Mouse (Mus musculus): ENCODE results near the gene Plau.

DNA sequence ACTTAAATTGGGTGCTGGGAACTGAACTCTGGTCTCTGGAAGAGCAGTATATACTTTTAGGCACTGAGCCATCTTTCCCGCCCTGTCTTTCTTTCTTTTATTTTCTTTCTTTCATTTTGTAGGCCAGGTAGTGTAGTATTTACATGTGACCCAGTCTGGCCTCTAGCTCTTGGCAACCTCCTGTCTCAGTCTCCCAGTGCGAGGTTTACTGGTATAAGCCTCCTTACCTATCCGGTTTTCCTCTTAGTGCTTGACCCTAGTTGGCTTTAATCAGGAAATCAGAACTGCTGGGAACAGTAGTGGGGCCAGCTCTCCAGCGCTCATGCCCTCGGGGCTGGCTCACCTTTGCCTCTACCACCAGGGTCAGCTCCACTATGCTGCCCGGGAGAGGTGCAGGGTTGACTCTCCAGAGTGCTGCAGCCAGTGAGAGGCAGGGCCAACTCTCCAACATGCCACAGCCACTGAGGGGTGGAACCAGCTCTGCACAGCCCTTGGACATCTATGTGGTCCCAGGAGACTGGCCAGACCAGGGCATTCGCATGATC is 51.2 kb downstream of the Plau start:
- TF ChIP-seq CTCF (IDR thresholded peaks at IDR 0.05; ENCODE audit: low read depth, low read length) (no peak), POLR2AphosphoS5 (IDR thresholded peaks at IDR 0.05; ENCODE audit: insufficient replicate concordance, low read depth, low read length) (no peak)
